Mouse (Mus musculus) intestine, embryonic 14.5 days (tissue): ENCODE data around the gene Sf3b2. TPM values are rescaled to one million over a fixed set of nuclear protein-coding genes. Genes with fewer than 3 reads are reported as not detected.

Source experiments
- ATAC-seq: fragments of 200-750 bp; cut with Nextera tagmentation; replicated peaks from 2 replicates; pipeline ENCODE4 v1.8.0; 2017; ENCODE audit warnings: low read depth, moderate number of reproducible peaks, moderate TSS enrichment, moderate library complexity; ENCODE audit not compliant: low FRiP score, low TSS enrichment
- DNase-seq: peaks from one replicate; pipeline ENCODE4 v3.0.0-alpha.2; 2018; ENCODE audit warnings: low spot score
- H3K27ac ChIP-seq: fragments of 300-500 bp; sonication (generic); 2 replicates; pipeline ENCODE4 v1.5.1; 2014; ENCODE audit warnings: low read depth, mild to moderate bottlenecking, control low read depth
- H3K27me3 ChIP-seq: fragments of 300-500 bp; sonication (generic); replicated peaks from 2 replicates; pipeline ENCODE4 v1.6.1; 2014; ENCODE audit warnings: low read length, control low read depth; ENCODE audit not compliant: control insufficient read depth, insufficient read depth
- H3K36me3 ChIP-seq: fragments of 300-500 bp; sonication (generic); 2 replicates; pipeline ENCODE4 v1.6.1; 2014; ENCODE audit warnings: low read length, control low read depth; ENCODE audit not compliant: control insufficient read depth, insufficient read depth
- H3K4me1 ChIP-seq: fragments of 300-500 bp; sonication (generic); replicated peaks from 2 replicates; pipeline ENCODE4 v1.6.1; 2014; ENCODE audit warnings: low read length, control low read depth, mixed read lengths; ENCODE audit not compliant: control insufficient read depth, insufficient read depth
- H3K4me2 ChIP-seq: fragments of 300-500 bp; sonication (generic); 2 replicates; pipeline ENCODE4 v1.6.1; 2014; ENCODE audit warnings: low read length
- H3K4me3 ChIP-seq: fragments of 300-500 bp; sonication (generic); 2 replicates; pipeline ENCODE4 v1.5.1; 2014; ENCODE audit warnings: low read depth, low read length, control low read depth, mixed read lengths
- H3K9ac ChIP-seq: fragments of 300-500 bp; sonication (generic); 2 replicates; pipeline ENCODE4 v1.6.1; 2014; ENCODE audit warnings: mild to moderate bottlenecking, low read length
- H3K9me3 ChIP-seq: fragments of 300-500 bp; sonication (generic); 2 replicates; pipeline ENCODE4 v1.6.1; 2016; ENCODE audit warnings: low read length, control low read depth; ENCODE audit not compliant: control insufficient read depth
- WGBS: fragments of 180-500 bp; shearing (Covaris S2); extraction: QIAGEN DNeasy Blood & Tissue Kit; methylation state at CpG from one replicate; pipeline ENCODE4 v1.1.7; 2014; 5-methylcytosine and 5-hydroxymethylcytosine counted together
- polyA plus RNA-seq: library from polyadenylated mRNA; unstranded; fragments of >200 nt; fragmentation: Nextera tagmentation; extraction: Ambion mirVana; gene quantifications from 2 replicates; pipeline ENCODE4 v1.2.1, GENCODE M21; 2014

Sf3b2 gene
- polyA plus RNA-seq, 1 experiment from 2014 or later: 321 TPM

GRCm38 (mm10) chr19:5277140-5277539 is 18.1 kb downstream of the Sf3b2 start:
- no peak for DNase-seq
- no peak overlapping the region for H3K27ac ChIP-seq
- H3K36me3 ChIP-seq: peaks cover 71% of the 10 kb centered on the region
- no peaks in the 10 kb centered on the region for H3K27me3 ChIP-seq
- H3K4me2 ChIP-seq: no peak overlapping the region
- ATAC-seq: no peak
- no peak overlapping the region for H3K9ac ChIP-seq
- H3K4me1 ChIP-seq: peaks cover 7% of the 10 kb centered on the region
- H3K4me3 ChIP-seq: no peak overlapping the region
- H3K9me3 ChIP-seq: no peaks in the 10 kb centered on the region
- 92% methylated on average over 3 of the region's 3 CpGs for WGBS

GRCm38 (mm10) chr19:5276531-5276930 is 18.7 kb downstream of the Sf3b2 start:
- H3K4me3 ChIP-seq: no peak overlapping the region
- H3K36me3 ChIP-seq: peaks cover 67% of the 10 kb centered on the region
- no peak overlapping the region for H3K27ac ChIP-seq
- ATAC-seq: no peak
- DNase-seq: no peak
- no peak overlapping the region for H3K4me2 ChIP-seq
- no peaks in the 10 kb centered on the region for H3K9me3 ChIP-seq
- 96% methylated on average over 2 of the region's 2 CpGs for WGBS
- H3K9ac ChIP-seq: no peak overlapping the region
- H3K4me1 ChIP-seq: peaks cover 13% of the 10 kb centered on the region
- no peaks in the 10 kb centered on the region for H3K27me3 ChIP-seq

- 92% methylated on average over 5 of the region's 5 CpGs for WGBS
- DNase-seq: no peak
Observed at GRCm38 (mm10) chr19:5275736-5276135, 19.5 kb downstream of the Sf3b2 start.

GRCm38 (mm10) chr19:5274641-5275040 is 20.6 kb downstream of the Sf3b2 start:
- no peak overlapping the region for H3K4me3 ChIP-seq
- no peak for ATAC-seq
- H3K9ac ChIP-seq: no peak overlapping the region
- no peak for DNase-seq
- no peaks in the 10 kb centered on the region for H3K9me3 ChIP-seq
- no peaks in the 10 kb centered on the region for H3K27me3 ChIP-seq
- H3K36me3 ChIP-seq: peaks cover 54% of the 10 kb centered on the region
- H3K27ac ChIP-seq: no peak overlapping the region
- peaks cover 20% of the 10 kb centered on the region for H3K4me1 ChIP-seq
- WGBS: 86% methylated on average over 13 of the region's 13 CpGs
- H3K4me2 ChIP-seq: no peak overlapping the region

More at GRCm38 (mm10) chr19:5275736-5276135, 19.5 kb downstream of the Sf3b2 start:
- Histone ChIP-seq H3K36me3 (peaks cover 59% of the 10 kb centered on the region), H3K9ac (no peak overlapping the region), H3K4me2 (no peak overlapping the region), H3K4me1 (peaks cover 20% of the 10 kb centered on the region), H3K27me3 (no peaks in the 10 kb centered on the region), H3K9me3 (no peaks in the 10 kb centered on the region), H3K27ac (no peak overlapping the region), H3K4me3 (no peak overlapping the region)
- ATAC-seq: no peak

DNA sequence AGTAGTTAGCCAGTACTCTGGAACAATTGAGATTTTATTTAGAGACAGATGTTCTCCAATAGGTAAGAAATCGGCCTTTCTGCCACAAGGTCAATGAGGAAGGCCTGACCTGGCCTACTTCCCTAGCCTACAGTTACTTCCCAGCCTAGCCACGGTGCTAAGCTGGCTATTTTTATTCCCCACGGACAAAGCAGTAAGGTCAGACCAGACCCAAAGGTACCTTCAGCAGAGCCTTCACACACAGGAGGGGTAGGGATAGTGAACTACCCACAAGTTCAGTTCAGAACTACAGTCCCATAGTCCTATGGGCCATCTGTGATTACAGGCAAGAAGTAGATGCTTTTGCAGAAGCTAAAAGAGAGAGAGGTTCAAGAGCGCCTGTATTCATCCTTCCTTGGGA is 21.3 kb downstream of the Sf3b2 start:
- Histone ChIP-seq H3K36me3 (peaks cover 46% of the 10 kb centered on the region), H3K4me1 (peaks cover 20% of the 10 kb centered on the region), H3K4me3 (no peak overlapping the region; the same call in none of the 2 replicates), H3K9ac (no peak overlapping the region; the same call in 1 of the 2 replicates), H3K27ac (peak overlapping the region; percentile 84), H3K9me3 (no peaks in the 10 kb centered on the region), H3K27me3 (no peaks in the 10 kb centered on the region), H3K4me2 (no peak overlapping the region; the same call in 1 of the 2 replicates)
- WGBS: 73% methylated on average over 4 of the region's 4 CpGs
- no peak for ATAC-seq
- no peak for DNase-seq

- WGBS: under 1% methylated on average over 68 of the region's 97 CpGs
Observed at GRCm38 (mm10) chr19:5272801-5273733, 22.2 kb downstream of the Sf3b2 start, which contains the start of gene Pacs1. TSS of gene Pacs1 (minus strand) at chr19:5273119.

DNA sequence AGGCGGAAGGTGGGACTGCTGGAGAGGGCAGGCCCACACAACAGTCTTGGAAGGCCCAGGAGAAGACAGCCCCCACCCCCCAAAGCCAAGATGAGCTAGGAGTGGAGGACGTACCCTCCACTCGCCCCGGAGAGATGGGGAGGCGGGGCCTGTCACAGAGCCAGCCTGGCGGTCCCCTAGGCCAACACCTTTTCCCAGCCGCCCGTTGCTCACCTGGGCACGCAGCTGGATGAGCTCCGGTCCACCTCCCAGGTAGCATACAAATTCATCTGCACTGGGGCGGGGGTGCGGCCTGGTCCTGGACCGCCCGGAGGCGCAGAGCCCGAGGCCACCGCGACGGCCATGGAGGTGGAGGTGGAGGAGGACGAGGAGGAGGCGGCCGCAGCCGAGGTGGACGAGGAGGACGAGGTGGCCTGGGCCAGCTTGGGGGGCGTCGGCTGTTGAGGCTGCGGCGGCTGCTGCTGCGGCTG is 22.9 kb downstream of the Sf3b2 start:
- peak overlapping the region; percentile 84 for H3K9ac ChIP-seq
- DNase-seq (peak; percentile 76), ATAC-seq (peak; percentile 52)
- WGBS: under 1% methylated on average over 30 of the region's 30 CpGs
- peaks cover 20% of the 10 kb centered on the region for H3K4me1 ChIP-seq
- H3K4me3 ChIP-seq: peak overlapping the region; percentile 98
- H3K4me2 ChIP-seq: peak overlapping the region; percentile 93
- peaks cover 31% of the 10 kb centered on the region for H3K36me3 ChIP-seq
- no peaks in the 10 kb centered on the region for H3K27me3 ChIP-seq
- H3K27ac ChIP-seq: peak overlapping the region; percentile 84
- no peaks in the 10 kb centered on the region for H3K9me3 ChIP-seq

More at GRCm38 (mm10) chr19:5272801-5273733, 22.2 kb downstream of the Sf3b2 start, which contains the start of gene Pacs1:
- H3K36me3 ChIP-seq: peaks cover 38% of the 10 kb centered on the region
- no peaks in the 10 kb centered on the region for H3K27me3 ChIP-seq
- H3K4me2 ChIP-seq: peak within 1 kb of the TSS; percentile 93
- peak; percentile 87 for ATAC-seq
- peak within 1 kb of the TSS; percentile 84 for H3K27ac ChIP-seq
- peak within 1 kb of the TSS; percentile 84 for H3K9ac ChIP-seq
- peak within 1 kb of the TSS; percentile 98 for H3K4me3 ChIP-seq
- peak; percentile 90 for DNase-seq
- peaks cover 20% of the 10 kb centered on the region for H3K4me1 ChIP-seq
- H3K9me3 ChIP-seq: no peaks in the 10 kb centered on the region

GRCm38 (mm10) chr19:5271430-5271829 is 23.8 kb downstream of the Sf3b2 start:
- peak overlapping the region; percentile 98; the same call in 1 of the 2 replicates for H3K4me3 ChIP-seq
- no peak for DNase-seq
- 68% methylated on average over 1 of the region's 1 CpGs for WGBS
- no peak overlapping the region for H3K27ac ChIP-seq
- H3K9ac ChIP-seq: no peak overlapping the region; the same call in 1 of the 2 replicates
- no peaks in the 10 kb centered on the region for H3K9me3 ChIP-seq
- H3K4me2 ChIP-seq: peak overlapping the region; percentile 93
- H3K27me3 ChIP-seq: no peaks in the 10 kb centered on the region
- H3K36me3 ChIP-seq: peaks cover 26% of the 10 kb centered on the region
- ATAC-seq: no peak
- peaks cover 20% of the 10 kb centered on the region for H3K4me1 ChIP-seq
